Mouse (Mus musculus) testis, adult 2 months (tissue): ENCODE measurements around the gene Stk33.

Source experiments
- CTCF ChIP-seq: fragments of 200-500 bp; IDR thresholded peaks from 2 replicates; pipeline ENCODE4 v1.5.1; 2012; ENCODE audit warnings: low read depth, mild to moderate bottlenecking, inconsistent platforms, low read length, moderate library complexity; ENCODE audit not compliant: control insufficient read depth, insufficient read depth, insufficient replicate concordance
- POLR2A ChIP-seq: fragments of 200-500 bp; IDR thresholded peaks from 2 replicates; pipeline ENCODE4 v1.6.1; 2012; ENCODE audit warnings: low read depth, mild to moderate bottlenecking, inconsistent platforms, low read length, moderate library complexity; ENCODE audit not compliant: control insufficient read depth

DNA sequence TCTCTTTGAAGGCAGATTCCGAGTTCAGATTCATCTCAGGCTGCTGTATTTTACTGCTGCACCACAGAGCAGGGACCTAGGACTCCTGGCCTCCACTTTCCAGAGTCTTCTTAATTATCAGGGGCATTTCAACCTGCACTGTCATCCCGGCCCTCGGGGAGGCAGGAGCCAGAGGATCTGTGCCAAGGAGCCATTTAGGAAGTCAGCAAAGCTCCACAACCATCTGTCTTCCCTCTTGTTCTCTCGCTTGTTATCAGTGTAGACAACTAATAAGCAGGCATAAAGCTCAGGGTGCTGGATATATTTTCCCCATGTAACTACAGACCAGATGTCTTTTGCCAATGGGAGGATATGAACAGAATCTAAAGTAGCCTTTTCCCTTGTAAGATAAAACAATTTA is 112.1 kb downstream of the Stk33 start:
- TF ChIP-seq CTCF (no peak), POLR2A (no peak)
